Comparison of ENCODE assay signal across 8 mouse cellular contexts in the genomic region with DNA sequence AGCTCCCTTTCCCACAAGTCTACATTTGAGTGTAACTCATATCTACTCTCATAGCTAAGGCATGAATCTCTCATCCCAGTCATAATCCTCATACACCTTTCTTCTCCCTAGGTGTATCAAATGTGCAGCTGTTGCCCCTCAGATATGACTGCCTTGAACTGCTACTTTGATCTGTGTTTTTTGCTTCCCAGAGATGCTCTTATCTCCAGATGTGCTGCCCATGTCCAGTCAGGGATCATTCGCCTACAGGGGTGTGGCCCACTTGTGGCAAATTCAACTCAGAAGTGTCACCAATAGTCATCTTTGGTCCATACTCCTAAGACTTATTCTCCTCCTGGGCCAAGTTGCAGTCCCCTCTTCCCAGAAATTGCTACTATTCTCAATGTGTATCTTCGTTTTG. TPM values are rescaled to one million over a fixed set of nuclear protein-coding genes. Genes with fewer than 3 reads are reported as not detected.
A peak's percentile ranks its signal among the peaks of the same experiment; 100 is the strongest.
DNase-seq lines count a peak whose midpoint lies in the region; ATAC-seq and TF ChIP-seq lines count a peak whose summit lies in the region.

No protein-coding gene starts in this region.

- H3K27ac ChIP-seq in heart, embryonic 10.5 days, result peak overlapping the region; percentile 97
- peak overlapping the region; percentile 96; the same call in 1 of the 2 replicates for H3K27ac ChIP-seq in heart, embryonic 16.5 days (ENCODE audit: low read length)
- H3K27ac ChIP-seq in liver, postnatal 0 days (ENCODE audit: low read depth), result peak overlapping the region; percentile 85; the same call in 1 of the 2 replicates

- H3K4me3 ChIP-seq in heart, embryonic 10.5 days, result peak overlapping the region; percentile 78
- H3K4me3 ChIP-seq in G1E (ENCODE audit: low read depth, low read length), result peak overlapping the region; percentile 83
- H3K4me3 ChIP-seq in heart, embryonic 16.5 days (ENCODE audit: low read length), result peak overlapping the region; percentile 88
- H3K4me3 ChIP-seq in liver, postnatal 0 days (ENCODE audit: low read depth, low read length), result peak overlapping the region; percentile 74

- no peaks in the 10 kb centered on the region for H3K9me3 ChIP-seq in heart, embryonic 10.5 days
- no peaks in the 10 kb centered on the region for H3K9me3 ChIP-seq in G1E (replicated peaks)
- no peaks in the 10 kb centered on the region for H3K9me3 ChIP-seq in heart, embryonic 16.5 days (replicated peaks; ENCODE audit: control insufficient read depth, low read length)
- no peaks in the 10 kb centered on the region for H3K9me3 ChIP-seq in liver, postnatal 0 days (ENCODE audit: low read length)

- WGBS in heart, embryonic 10.5 days, result 33% methylated on average over 2 of the region's 2 CpGs
- WGBS in heart, embryonic 16.5 days, result 25% methylated on average over 2 of the region's 2 CpGs
- WGBS in liver, postnatal 0 days (ENCODE audit: insufficient replicate concordance), result 13% methylated on average over 2 of the region's 2 CpGs

- peak overlapping the region; percentile 77 for H3K4me2 ChIP-seq in heart, embryonic 16.5 days (ENCODE audit: low read depth, low read length)
- H3K4me2 ChIP-seq in liver, postnatal 0 days (ENCODE audit: low read depth, low read length), result peak overlapping the region; percentile 96

- H3K4me1 ChIP-seq in heart, embryonic 10.5 days, result peaks cover 6% of the 10 kb centered on the region; the same call in 1 of the 2 replicates
- H3K4me1 ChIP-seq in G1E (ENCODE audit: insufficient read depth, low read depth, low read length), result peaks cover 46% of the 10 kb centered on the region
- H3K4me1 ChIP-seq in heart, embryonic 16.5 days (ENCODE audit: control insufficient read depth, insufficient read depth, low read length), result peaks cover 5% of the 10 kb centered on the region; the same call in 1 of the 2 replicates
- peaks cover 6% of the 10 kb centered on the region for H3K4me1 ChIP-seq in liver, postnatal 0 days (ENCODE audit: insufficient read depth)

- no peak for TF ChIP-seq EP300 in liver, postnatal 0 days (IDR thresholded peaks at IDR 0.05; ENCODE audit: low read depth)

- H3K9ac ChIP-seq in heart, embryonic 16.5 days (ENCODE audit: low read length), result peak overlapping the region; percentile 92
- peak overlapping the region; percentile 66 for H3K9ac ChIP-seq in liver, postnatal 0 days (replicated peaks)

- H3K36me3 ChIP-seq in heart, embryonic 10.5 days, result peaks cover 64% of the 10 kb centered on the region
- H3K36me3 ChIP-seq in G1E (replicated peaks), result peaks cover 65% of the 10 kb centered on the region
- H3K36me3 ChIP-seq in heart, embryonic 16.5 days (ENCODE audit: control insufficient read depth, insufficient read depth), result peaks cover 24% of the 10 kb centered on the region
- peaks cover 24% of the 10 kb centered on the region; the same call in 1 of the 2 replicates for H3K36me3 ChIP-seq in liver, postnatal 0 days (replicated peaks; ENCODE audit: insufficient read depth, low read length)

- ATAC-seq in G1E (ENCODE audit: extremely low read depth, insufficient number of reproducible peaks, low FRiP score, poor library complexity, severe bottlenecking), result no peak
- no peak for ATAC-seq in heart, embryonic 16.5 days (replicated peaks; ENCODE audit: extremely low read depth, insufficient read depth, low FRiP score)
- no peak for ATAC-seq in liver, postnatal 0 days

- no peak for TF ChIP-seq CTCF in G1E (IDR thresholded peaks at IDR 0.05; ENCODE audit: low read depth, low read length)
- TF ChIP-seq CTCF in liver, postnatal 0 days (IDR thresholded peaks at IDR 0.05; ENCODE audit: low read depth), result no peak

- no peaks in the 10 kb centered on the region for H3K27me3 ChIP-seq in heart, embryonic 10.5 days (ENCODE audit: insufficient read depth, poor library complexity, severe bottlenecking)
- H3K27me3 ChIP-seq in G1E (ENCODE audit: insufficient read depth, low read length), result no peaks in the 10 kb centered on the region
- no peaks in the 10 kb centered on the region for H3K27me3 ChIP-seq in heart, embryonic 16.5 days (ENCODE audit: control insufficient read depth, insufficient read depth, low read length)
- H3K27me3 ChIP-seq in liver, postnatal 0 days (ENCODE audit: insufficient read depth, low read length), result no peaks in the 10 kb centered on the region

- no peak for DNase-seq in heart, embryonic 10.5 days (ENCODE audit: low spot score)
- DNase-seq in heart, adult 9 months (ENCODE audit: low spot score in 2 of 2), result no peak
- DNase-seq in G1E (ENCODE audit: low spot score), result peak; percentile 15
- peak; percentile 25 for DNase-seq in liver, postnatal 0 days
- no peak for DNase-seq in thymus, postnatal 0 days (ENCODE audit: low spot score)
- DNase-seq in urinary bladder, adult 18-20 months (ENCODE audit: low spot score in 2 of 2), result no peak
- no peak for DNase-seq in ovary, adult 18-20 months (ENCODE audit: low spot score)

RNA-seq across cellular contexts. Expression of a gene that starts 0.7 kb away (rescaled TPM):
- 7.6 and 7.9 TPM in 2 replicates for polyA plus RNA-seq in heart, embryonic 10.5 days (2016; fragmentation: Nextera tagmentation; extraction: Ambion mirVana)
- total RNA-seq in G1E (2014; fragmentation: Nextera tagmentation), result 9.8 and 15.7 TPM in 2 replicates
- total RNA-seq in G1E (2017), result 8.7 and 9.7 TPM in 2 replicates
- polyA plus RNA-seq in G1E (2012), result 1.8 and 2.4 TPM in 2 replicates
- 6.8 and 7.8 TPM in 2 replicates for polyA plus RNA-seq in heart, embryonic 16.5 days (2015; fragmentation: Nextera tagmentation; extraction: Ambion mirVana)
- 1.5 and 1.7 TPM in 2 replicates for polyA plus RNA-seq in liver, postnatal 0 days (2015; fragmentation: Nextera tagmentation; extraction: Ambion mirVana)
- polyA plus RNA-seq in thymus, postnatal 0 days (2015; fragmentation: Nextera tagmentation; extraction: Ambion mirVana), result 3.7 and 3.8 TPM in 2 replicates

RNA-seq across cellular contexts. Expression of a gene that starts 0.8 kb away (rescaled TPM):
- 85.1 and 105 TPM in 2 replicates for polyA plus RNA-seq in heart, embryonic 10.5 days (2016; fragmentation: Nextera tagmentation; extraction: Ambion mirVana)
- total RNA-seq in G1E (2014; fragmentation: Nextera tagmentation) (143 and 159 TPM in 2 replicates), G1E (2017) (49.3 and 66.8 TPM in 2 replicates)
- polyA plus RNA-seq in G1E (2012), result 72.8 and 89.3 TPM in 2 replicates
- 52.0 and 58.2 TPM in 2 replicates for polyA plus RNA-seq in heart, embryonic 16.5 days (2015; fragmentation: Nextera tagmentation; extraction: Ambion mirVana)
- polyA plus RNA-seq in liver, postnatal 0 days (2015; fragmentation: Nextera tagmentation; extraction: Ambion mirVana), result 50.9 and 60.5 TPM in 2 replicates
- polyA plus RNA-seq in thymus, postnatal 0 days (2015; fragmentation: Nextera tagmentation; extraction: Ambion mirVana), result 125 and 129 TPM in 2 replicates

RNA-seq across cellular contexts. Expression of a gene that starts 46.6 kb away (rescaled TPM):
- 0.75 and 1.3 TPM in 2 replicates for polyA plus RNA-seq in heart, embryonic 10.5 days (2016; fragmentation: Nextera tagmentation; extraction: Ambion mirVana)
- total RNA-seq in G1E (2014; fragmentation: Nextera tagmentation) (0.23 and 1.0 TPM in 2 replicates), G1E (2017) (0.64 and 0.93 TPM in 2 replicates)
- 0.03 TPM in 1 of 2 replicates, not detected in the other for polyA plus RNA-seq in G1E (2012)
- polyA plus RNA-seq in heart, embryonic 16.5 days (2015; fragmentation: Nextera tagmentation; extraction: Ambion mirVana), result 0.39 and 0.67 TPM in 2 replicates
- 2.0 and 2.1 TPM in 2 replicates for polyA plus RNA-seq in liver, postnatal 0 days (2015; fragmentation: Nextera tagmentation; extraction: Ambion mirVana)
- polyA plus RNA-seq in thymus, postnatal 0 days (2015; fragmentation: Nextera tagmentation; extraction: Ambion mirVana), result 0.55 and 0.60 TPM in 2 replicates

Comparison
In these comparisons a context has a peak if more than half of its experiments do, and no peak if none do; other contexts are left out.
1. DNase-seq: peak in G1E (single experiment) and liver, postnatal 0 days (single experiment); none in heart, embryonic 10.5 days (single experiment), heart, adult 9 months (0 of 2), thymus, postnatal 0 days (single experiment), urinary bladder, adult 18-20 months (0 of 2) and ovary, adult 18-20 months (single experiment).
2. Peak in every context shown above with its lines, with median percentiles within 50 percentile points of each other: H3K27ac ChIP-seq and H3K4me3 ChIP-seq.